Mouse (Mus musculus): Measurements from ENCODE around the gene Ubl3.

DNA sequence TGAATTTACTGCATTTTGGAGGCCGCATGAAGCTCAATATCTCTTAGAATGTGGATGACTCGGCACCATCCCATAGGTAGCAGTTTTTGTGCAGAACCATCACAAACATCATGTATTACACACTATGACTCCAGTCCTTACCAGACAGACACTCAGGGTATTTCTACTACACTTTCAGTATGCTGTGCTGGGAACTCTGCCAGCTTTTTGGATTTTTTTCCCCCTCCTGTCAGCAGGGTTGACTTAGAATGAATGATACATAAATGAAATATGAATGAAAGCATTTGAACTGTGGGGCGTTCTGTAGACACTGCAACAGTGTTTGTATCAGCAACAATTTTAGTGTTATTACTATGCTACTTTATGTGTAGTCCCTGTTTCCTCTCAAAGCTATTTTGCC is 17.9 kb downstream of the Ubl3 start:
- TF ChIP-seq POLR2AphosphoS2 (IDR thresholded peaks at IDR 0.05; ENCODE audit: insufficient read length, low read depth) (no peak), TCF12 (IDR thresholded peaks at IDR 0.05; ENCODE audit: insufficient read depth, poor library complexity, severe bottlenecking) (no peak), POLR2A (IDR thresholded peaks at IDR 0.05; ENCODE audit: insufficient read length, low read depth) (no peak), E2F4 (IDR thresholded peaks at IDR 0.05; ENCODE audit: insufficient read depth) (no peak), MAX (IDR thresholded peaks at IDR 0.05; ENCODE audit: low read depth) (no peak), USF1 (IDR thresholded peaks at IDR 0.05; ENCODE audit: low read depth) (no peak), TCF3 (IDR thresholded peaks at IDR 0.05; ENCODE audit: insufficient read length, low read depth) (no peak), REST (IDR thresholded peaks at IDR 0.05; ENCODE audit: insufficient read depth, insufficient read length) (no peak), MYOD1 (IDR thresholded peaks at IDR 0.05; ENCODE audit: control insufficient read depth in 1 of 3, insufficient read length in 2 of 3, low read depth in 2 of 3) (no peak), MYOG (IDR thresholded peaks at IDR 0.05; ENCODE audit: control insufficient read depth in 1 of 3, insufficient read depth in 1 of 3, insufficient read length in 2 of 3, low read depth in 2 of 3) (no peak), CEBPB (IDR thresholded peaks at IDR 0.05; ENCODE audit: insufficient read depth, poor library complexity, severe bottlenecking) (no peak), SRF (IDR thresholded peaks at IDR 0.05; ENCODE audit: control insufficient read depth, insufficient read length, low read depth) (no peak)

Data from myocyte (in vitro differentiated cells).